Comparison of ENCODE assay signal across 9 mouse cellular contexts in genomic region chr1:172510421-172510972, GRCm38 (mm10). TPM values are rescaled to one million over a fixed set of nuclear protein-coding genes. Genes with fewer than 3 reads are reported as not detected.
DNase-seq lines count a peak whose midpoint lies in the region; ATAC-seq and TF ChIP-seq lines count a peak whose summit lies in the region.
"Had no signal": no experiment of that assay in that cellular context is flagged by ENCODE, and none has a peak within 500 bp of the region (broad histone marks: within the 10 kb centered on the region; RNA-seq: fewer than 3 reads in every experiment).

No protein-coding gene starts in this region.

- peaks cover 3% of the 10 kb centered on the region for H3K36me3 ChIP-seq in liver, embryonic 14.5 days (replicated peaks; ENCODE audit: control insufficient read depth, insufficient read depth, low read depth)
- H3K36me3 ChIP-seq in stomach, postnatal 0 days (ENCODE audit: control insufficient read depth, insufficient read depth, low read length): peaks cover 14% of the 10 kb centered on the region

- no peaks in the 10 kb centered on the region for H3K27me3 ChIP-seq in liver, embryonic 14.5 days (ENCODE audit: control insufficient read depth, insufficient read depth, low read length)
- H3K27me3 ChIP-seq in stomach, postnatal 0 days (ENCODE audit: control insufficient read depth, insufficient read depth, low read length): no peaks in the 10 kb centered on the region

- no peaks in the 10 kb centered on the region for H3K9me3 ChIP-seq in liver, embryonic 14.5 days (ENCODE audit: control insufficient read depth, low read length)
- H3K9me3 ChIP-seq in stomach, postnatal 0 days (ENCODE audit: control insufficient read depth, low read length): no peaks in the 10 kb centered on the region

- H3K9ac ChIP-seq in liver, embryonic 14.5 days (replicated peaks): no peak overlapping the region
- H3K9ac ChIP-seq in stomach, postnatal 0 days (ENCODE audit: low read length): no peak overlapping the region

- intact Hi-C loops in left cerebral cortex, postnatal 14 days (cut with DNase I): no loop called here

- no peak overlapping the region for H3K4me3 ChIP-seq in liver, embryonic 14.5 days (ENCODE audit: insufficient read depth in 1 of 2, low read depth in 2 of 2, low read length in 2 of 2)
- H3K4me3 ChIP-seq in stomach, postnatal 0 days (ENCODE audit: low read depth, low read length): no peak overlapping the region

- 40% methylated on average over 13 of the region's 13 CpGs for WGBS in liver, embryonic 14.5 days (ENCODE audit: insufficient replicate concordance)
- 32% methylated on average over 13 of the region's 13 CpGs for WGBS in stomach, postnatal 0 days

- no peak overlapping the region for H3K27ac ChIP-seq in liver, embryonic 14.5 days
- peak overlapping the region; percentile 82 for H3K27ac ChIP-seq in stomach, postnatal 0 days (replicated peaks)

- TF ChIP-seq CTCF in liver, embryonic 14.5 days (IDR thresholded peaks at IDR 0.05; ENCODE audit: low read depth): no peak
- TF ChIP-seq CTCF in stomach, postnatal 0 days (IDR thresholded peaks at IDR 0.05; ENCODE audit: low read depth): no peak

- H3K4me2 ChIP-seq in liver, embryonic 14.5 days (ENCODE audit: low read depth): peak overlapping the region; percentile 22; the same call in 1 of the 2 replicates
- H3K4me2 ChIP-seq in stomach, postnatal 0 days (replicated peaks; ENCODE audit: low read depth): 0 out of 2 replicates have a peak overlapping the region, but pooled peaks have one; percentile 3

- peak; percentile 12; the same call in 1 of the 2 replicates for ATAC-seq in liver, embryonic 14.5 days (ENCODE audit: insufficient read depth)
- peak; percentile 75 for ATAC-seq in stomach, postnatal 0 days (ENCODE audit: low FRiP score, low TSS enrichment)

- TF ChIP-seq EP300 in liver, embryonic 14.5 days (IDR thresholded peaks at IDR 0.05; ENCODE audit: low read depth): no peak
- TF ChIP-seq EP300 in stomach, postnatal 0 days (optimal IDR thresholded peaks at IDR 0.05): no peak

- DNase-seq in lung, adult 18-20 months: peak; percentile 73 to 78
- no peak for DNase-seq in lung, postnatal 14 days
- DNase-seq in kidney, adult 11 months: peak; percentile 63
- DNase-seq in liver, embryonic 14.5 days (ENCODE audit: low read depth in 3 of 3, low spot score in 3 of 3): no peak
- DNase-seq in stomach, postnatal 0 days (ENCODE audit: low spot score): peak; percentile 87
- DNase-seq in left cerebral cortex, postnatal 14 days (ENCODE audit: low spot score in 2 of 2): no peak
- DNase-seq in urinary bladder, postnatal 36 days (ENCODE audit: low spot score in 2 of 2): no peak
- DNase-seq in thymus, postnatal 14 days: no peak
- DNase-seq: thymus, postnatal 4 days had no signal

- H3K4me1 ChIP-seq in liver, embryonic 14.5 days (replicated peaks; ENCODE audit: control insufficient read depth in 2 of 2, insufficient read depth in 2 of 2, low read length in 1 of 2): peaks cover 0 to 41% of the 10 kb centered on the region in 2 experiments; a peak in 2 of 4 replicates
- H3K4me1 ChIP-seq in stomach, postnatal 0 days (replicated peaks; ENCODE audit: control insufficient read depth, insufficient read depth): peaks cover 8% of the 10 kb centered on the region; the same call in 1 of the 2 replicates

RNA-seq across cellular contexts. Expression of gene Cfap45, which starts 10.1 kb away (rescaled TPM):
- polyA plus RNA-seq in liver, embryonic 14.5 days (2012; rRNA removed): 0.15 and 0.28 TPM in 2 replicates
- 0.22 and 0.29 TPM in 2 replicates for polyA plus RNA-seq in liver, embryonic 14.5 days (2014; fragmentation: Nextera tagmentation; extraction: Ambion mirVana)
- polyA plus RNA-seq in stomach, postnatal 0 days (2015; fragmentation: Nextera tagmentation; extraction: Ambion mirVana): 4.6 and 5.4 TPM in 2 replicates
- total RNA-seq in left cerebral cortex, postnatal 14 days (2021): 1 to 10 TPM; 3.6 to 3.7 TPM

RNA-seq across cellular contexts. Expression of gene Tagln2, which starts 10.7 kb away (rescaled TPM):
- polyA plus RNA-seq in liver, embryonic 14.5 days (2012; rRNA removed): 75.1 and 88.2 TPM in 2 replicates
- 94.4 and 97.5 TPM in 2 replicates for polyA plus RNA-seq in liver, embryonic 14.5 days (2014; fragmentation: Nextera tagmentation; extraction: Ambion mirVana)
- 564 and 594 TPM in 2 replicates for polyA plus RNA-seq in stomach, postnatal 0 days (2015; fragmentation: Nextera tagmentation; extraction: Ambion mirVana)
- total RNA-seq in left cerebral cortex, postnatal 14 days (2021): 10 to 100 TPM; 12.3 to 15.1 TPM

RNA-seq across cellular contexts. Expression of gene Igsf9, which starts 28.9 kb away (rescaled TPM):
- 2.1 and 2.8 TPM in 2 replicates for polyA plus RNA-seq in liver, embryonic 14.5 days (2012; rRNA removed)
- polyA plus RNA-seq in liver, embryonic 14.5 days (2014; fragmentation: Nextera tagmentation; extraction: Ambion mirVana): 0.60 and 1.0 TPM in 2 replicates
- 16.7 and 19.9 TPM in 2 replicates for polyA plus RNA-seq in stomach, postnatal 0 days (2015; fragmentation: Nextera tagmentation; extraction: Ambion mirVana)
- 10 to 100 TPM; 10.9 to 15.2 TPM for total RNA-seq in left cerebral cortex, postnatal 14 days (2021)

RNA-seq across cellular contexts. Expression of gene Slamf9, which starts 35.3 kb away (rescaled TPM):
- 0.92 and 1.5 TPM in 2 replicates for polyA plus RNA-seq in liver, embryonic 14.5 days (2012; rRNA removed)
- 1.5 and 1.9 TPM in 2 replicates for polyA plus RNA-seq in liver, embryonic 14.5 days (2014; fragmentation: Nextera tagmentation; extraction: Ambion mirVana)
- 1.8 TPM in 2 replicates for polyA plus RNA-seq in stomach, postnatal 0 days (2015; fragmentation: Nextera tagmentation; extraction: Ambion mirVana)
- total RNA-seq in left cerebral cortex, postnatal 14 days (2021): under 1 TPM; 0.53 to 0.93 TPM

RNA-seq across cellular contexts. Expression of gene Vsig8, which starts 45.2 kb away (rescaled TPM):
- polyA plus RNA-seq in liver, embryonic 14.5 days (2012; rRNA removed): not detected in 2 replicates
- polyA plus RNA-seq in liver, embryonic 14.5 days (2014; fragmentation: Nextera tagmentation; extraction: Ambion mirVana): not detected in 2 replicates
- 19.2 and 22.7 TPM in 2 replicates for polyA plus RNA-seq in stomach, postnatal 0 days (2015; fragmentation: Nextera tagmentation; extraction: Ambion mirVana)
- total RNA-seq in left cerebral cortex, postnatal 14 days (2021): under 1 TPM in 1 of 2 experiments, not detected in 1; 0.95 TPM

Comparison
In these comparisons a context has a peak if more than half of its experiments do, and no peak if none do; other contexts are left out.
1. DNase-seq: peak in lung, adult 18-20 months (2 of 2), kidney, adult 11 months (single experiment) and stomach, postnatal 0 days (single experiment); none in lung, postnatal 14 days (single experiment), liver, embryonic 14.5 days (0 of 3), left cerebral cortex, postnatal 14 days (0 of 2), urinary bladder, postnatal 36 days (0 of 2) and thymus, postnatal 14 days (single experiment).